Mouse (Mus musculus): ENCODE data around the gene Txlna. TPM values are rescaled to one million over a fixed set of nuclear protein-coding genes. Genes with fewer than 3 reads are reported as not detected.
A peak's percentile ranks its signal among the peaks of the same experiment; 100 is the strongest.

The Txlna gene
- polyA plus RNA-seq, 1 experiment from 2014 or later: 30.7 TPM

GRCm38 (mm10) chr4:129624281-129625028, 16.4 kb downstream of the Txlna start:
- DNase-seq: peak; percentile 87
- peak; percentile 97 for ATAC-seq (ENCODE audit: low read depth)
- H3K27me3 ChIP-seq: no peaks in the 10 kb centered on the region
- peak overlapping the region; percentile 71 for H3K9ac ChIP-seq
- peak overlapping the region; percentile 75 for H3K4me2 ChIP-seq
- peaks cover 55% of the 10 kb centered on the region for H3K4me1 ChIP-seq (replicated peaks)
- H3K27ac ChIP-seq: peak overlapping the region; percentile 88
- peaks cover 36% of the 10 kb centered on the region for H3K36me3 ChIP-seq
- peak overlapping the region; percentile 62 for H3K4me3 ChIP-seq (replicated peaks)
- 1% methylated on average over 18 of the region's 18 CpGs for WGBS (ENCODE audit: insufficient replicate concordance)
- no peaks in the 10 kb centered on the region for H3K9me3 ChIP-seq (replicated peaks)

GRCm38 (mm10) chr4:129623681-129624091, 17.2 kb downstream of the Txlna start, which contains the start of gene Ccdc28b:
Ccdc28b (minus strand) TSS chr4:129623947.
- peak within 1 kb of the TSS; percentile 62 for H3K4me3 ChIP-seq (replicated peaks)
- ATAC-seq (ENCODE audit: low read depth): no peak
- peaks cover 59% of the 10 kb centered on the region for H3K4me1 ChIP-seq (replicated peaks)
- WGBS (ENCODE audit: insufficient replicate concordance): under 1% methylated on average over 10 of the region's 10 CpGs
- H3K9ac ChIP-seq: peak within 1 kb of the TSS; percentile 71
- H3K36me3 ChIP-seq: peaks cover 28% of the 10 kb centered on the region
- peak within 1 kb of the TSS; percentile 75 for H3K4me2 ChIP-seq
- H3K27ac ChIP-seq: peak within 1 kb of the TSS; percentile 88
- DNase-seq: no peak
- H3K9me3 ChIP-seq (replicated peaks): no peaks in the 10 kb centered on the region
- H3K27me3 ChIP-seq: no peaks in the 10 kb centered on the region

- H3K27me3 ChIP-seq: no peaks in the 10 kb centered on the region
- 23% methylated on average over 8 of the region's 8 CpGs for WGBS (ENCODE audit: insufficient replicate concordance)
- peaks cover 66% of the 10 kb centered on the region for H3K4me1 ChIP-seq (replicated peaks)
- H3K4me2 ChIP-seq: peak overlapping the region; percentile 75
- ATAC-seq (ENCODE audit: low read depth): no peak
- H3K36me3 ChIP-seq: peaks cover 21% of the 10 kb centered on the region
- H3K9me3 ChIP-seq (replicated peaks): no peaks in the 10 kb centered on the region
- peak overlapping the region; percentile 62 for H3K4me3 ChIP-seq (replicated peaks)
- H3K9ac ChIP-seq: peak overlapping the region; percentile 71
- peak overlapping the region; percentile 88 for H3K27ac ChIP-seq
- DNase-seq: no peak
These were observed 17.9 kb downstream of the Txlna start for GRCm38 (mm10) chr4:129622803-129623535.

GRCm38 (mm10) chr4:129622120-129622802, 18.6 kb downstream of the Txlna start:
- H3K4me2 ChIP-seq: peak overlapping the region; percentile 75
- 74% methylated on average over 11 of the region's 11 CpGs for WGBS (ENCODE audit: insufficient replicate concordance)

GRCm38 (mm10) chr4:129621283-129621841, 19.5 kb downstream of the Txlna start:
- Histone ChIP-seq H3K27me3 (no peaks in the 10 kb centered on the region), H3K9ac (no peak overlapping the region), H3K4me3 (replicated peaks) (no peak overlapping the region), H3K27ac (peak overlapping the region; percentile 32; the same call in 1 of the 2 replicates), H3K4me2 (no peak overlapping the region), H3K4me1 (replicated peaks) (peaks cover 68% of the 10 kb centered on the region), H3K9me3 (replicated peaks) (no peaks in the 10 kb centered on the region), H3K36me3 (peaks cover 13% of the 10 kb centered on the region)
- DNase-seq: no peak
- no peak for ATAC-seq (ENCODE audit: low read depth)
- WGBS (ENCODE audit: insufficient replicate concordance): 65% methylated on average over 8 of the region's 8 CpGs

More at GRCm38 (mm10) chr4:129622120-129622802, 18.6 kb downstream of the Txlna start:
- H3K27me3 ChIP-seq: no peaks in the 10 kb centered on the region
- H3K9ac ChIP-seq: 0 out of 2 replicates have a peak overlapping the region, but pooled peaks have one; percentile 71
- peaks cover 15% of the 10 kb centered on the region for H3K36me3 ChIP-seq
- no peak overlapping the region for H3K27ac ChIP-seq
- H3K4me3 ChIP-seq (replicated peaks): 0 out of 2 replicates have a peak overlapping the region, but pooled peaks have one; percentile 62
- no peak for DNase-seq
- no peaks in the 10 kb centered on the region for H3K9me3 ChIP-seq (replicated peaks)
- ATAC-seq (ENCODE audit: low read depth): no peak
- peaks cover 73% of the 10 kb centered on the region for H3K4me1 ChIP-seq (replicated peaks)

- peaks cover 16% of the 10 kb centered on the region for H3K36me3 ChIP-seq
- 76% methylated on average over 11 of the region's 11 CpGs for WGBS (ENCODE audit: insufficient replicate concordance)
- H3K27me3 ChIP-seq: no peaks in the 10 kb centered on the region
- H3K27ac ChIP-seq: peak overlapping the region; percentile 32; the same call in 1 of the 2 replicates
- DNase-seq (no peak), ATAC-seq (ENCODE audit: low read depth) (no peak)
- no peak overlapping the region for H3K4me3 ChIP-seq (replicated peaks)
- H3K9ac ChIP-seq: no peak overlapping the region
- peaks cover 61% of the 10 kb centered on the region for H3K4me1 ChIP-seq (replicated peaks)
- H3K9me3 ChIP-seq (replicated peaks): no peaks in the 10 kb centered on the region
- H3K4me2 ChIP-seq: no peak overlapping the region
These were observed 20.2 kb downstream of the Txlna start for GRCm38 (mm10) chr4:129620419-129621282.

GRCm38 (mm10) chr4:129618786-129619691, 21.8 kb downstream of the Txlna start, which contains the start of gene Iqcc:
Iqcc (minus strand) TSS chr4:129619099.
- DNase-seq (peak; percentile 90), ATAC-seq (ENCODE audit: low read depth) (peak; percentile 90)
- Histone ChIP-seq H3K4me1 (replicated peaks) (peaks cover 46% of the 10 kb centered on the region), H3K27me3 (no peaks in the 10 kb centered on the region), H3K4me3 (replicated peaks) (peak within 1 kb of the TSS; percentile 71), H3K9me3 (replicated peaks) (no peaks in the 10 kb centered on the region), H3K36me3 (peaks cover 16% of the 10 kb centered on the region), H3K9ac (peak within 1 kb of the TSS; percentile 89), H3K27ac (peak within 1 kb of the TSS; percentile 81), H3K4me2 (peak within 1 kb of the TSS; percentile 89)
- WGBS (ENCODE audit: insufficient replicate concordance): 3% methylated on average over 44 of the region's 44 CpGs

- H3K4me3 ChIP-seq (replicated peaks): peak overlapping the region; percentile 71
- ATAC-seq (ENCODE audit: low read depth): no peak
These were observed 22.8 kb downstream of the Txlna start for GRCm38 (mm10) chr4:129618031-129618430.

GRCm38 (mm10) chr4:129617121-129617641, 23.7 kb downstream of the Txlna start:
- H3K9ac ChIP-seq: no peak overlapping the region
- ATAC-seq (ENCODE audit: low read depth) (no peak), DNase-seq (no peak)
- peaks cover 28% of the 10 kb centered on the region for H3K4me1 ChIP-seq (replicated peaks)
- 0 out of 2 replicates have a peak overlapping the region, but pooled peaks have one; percentile 71 for H3K4me3 ChIP-seq (replicated peaks)
- 87% methylated on average over 7 of the region's 7 CpGs for WGBS (ENCODE audit: insufficient replicate concordance)
- H3K4me2 ChIP-seq: 0 out of 2 replicates have a peak overlapping the region, but pooled peaks have one; percentile 89
- no peaks in the 10 kb centered on the region for H3K27me3 ChIP-seq
- peaks cover 16% of the 10 kb centered on the region for H3K36me3 ChIP-seq
- no peaks in the 10 kb centered on the region for H3K9me3 ChIP-seq (replicated peaks)
- H3K27ac ChIP-seq: no peak overlapping the region

More at GRCm38 (mm10) chr4:129618031-129618430, 22.8 kb downstream of the Txlna start:
- Histone ChIP-seq H3K27ac (no peak overlapping the region), H3K9me3 (replicated peaks) (no peaks in the 10 kb centered on the region), H3K36me3 (peaks cover 16% of the 10 kb centered on the region), H3K27me3 (no peaks in the 10 kb centered on the region), H3K9ac (peak overlapping the region; percentile 89), H3K4me2 (peak overlapping the region; percentile 89), H3K4me1 (replicated peaks) (peaks cover 36% of the 10 kb centered on the region)
- DNase-seq: no peak
- 87% methylated on average over 5 of the region's 5 CpGs for WGBS (ENCODE audit: insufficient replicate concordance)

All from liver, embryonic 13.5 days (tissue).